Mouse (Mus musculus): ENCODE results near the gene Ung. TPM values are rescaled to one million over a fixed set of nuclear protein-coding genes. Genes with fewer than 3 reads are reported as not detected.

The Ung gene
- polyA plus RNA-seq (2017; shearing (Covaris generic)): 3.5 TPM

GRCm38 (mm10) chr5:114130211-114130605 is at the start of gene Ung:
Gene Ung, plus strand, starts transcription at chr5:114130386.

GRCm38 (mm10) chr5:114091057-114091807 is 39.0 kb upstream of the Ung start, which contains the start of gene Svop:
Gene Svop, minus strand, starts transcription at chr5:114091570.

GRCm38 (mm10) chr5:114127374-114128349 is 2.5 kb upstream of the Ung start, which contains the start of gene Alkbh2:
Gene Alkbh2, minus strand, starts transcription at chr5:114128218.

GRCm38 (mm10) chr5:114146028-114146888 is 16.1 kb downstream of the Ung start, which contains the start of gene Acacb:
Gene Acacb, plus strand, starts transcription at chr5:114146535.

Other genes starting within 250 kb of the Ung start
- 83.8 TPM for gene Coro1c, start 221.6 kb upstream of the Ung start, polyA plus RNA-seq (2017; shearing (Covaris generic))
- gene Ssh1, start 136.5 kb upstream of the Ung start, polyA plus RNA-seq (2017; shearing (Covaris generic)): 31.8 TPM
- not detected for gene Dao, start 126.7 kb upstream of the Ung start, polyA plus RNA-seq (2017; shearing (Covaris generic))
- 5.4 TPM for gene Usp30, start 64.9 kb upstream of the Ung start, polyA plus RNA-seq (2017; shearing (Covaris generic))
- gene Svop, start 38.8 kb upstream of the Ung start, polyA plus RNA-seq (2017; shearing (Covaris generic)): 0.11 TPM
- gene Alkbh2, start 2.2 kb upstream of the Ung start, polyA plus RNA-seq (2017; shearing (Covaris generic)): 9.1 TPM
- gene Acacb, start 16.1 kb downstream of the Ung start, polyA plus RNA-seq (2017; shearing (Covaris generic)): 0.77 TPM
- gene Foxn4, start 143.4 kb downstream of the Ung start, polyA plus RNA-seq (2017; shearing (Covaris generic)): not detected
- 2.8 TPM for gene Myo1h, start 158.8 kb downstream of the Ung start, polyA plus RNA-seq (2017; shearing (Covaris generic))

Measured in effector memory CD4-positive, alpha-beta T cell, adult 5 months (primary cell).